Mouse (Mus musculus) myocyte (in vitro differentiated cells): Measurements from ENCODE around the gene Gm20388. TPM values are rescaled to one million over a fixed set of nuclear protein-coding genes. Genes with fewer than 3 reads are reported as not detected.

Experiments used
- H3K27me3 ChIP-seq: one replicate; pipeline ENCODE4 v1.6.1; 2011; ENCODE audit not compliant: control insufficient read depth, insufficient read depth, insufficient read length
- H3K36me3 ChIP-seq: one replicate; pipeline ENCODE4 v1.6.1; 2011; ENCODE audit not compliant: control insufficient read depth, insufficient read depth
- H3K4me2 ChIP-seq: one replicate; pipeline ENCODE4 v1.6.1; 2011; ENCODE audit warnings: low read depth, control low read depth
- H3K4me3 ChIP-seq: one replicate; pipeline ENCODE4 v1.5.1; 2011; ENCODE audit warnings: mild to moderate bottlenecking, control low read depth, moderate library complexity
- H3K79me2 ChIP-seq: one replicate; pipeline ENCODE4 v1.6.1; 2011; ENCODE audit not compliant: control insufficient read depth, insufficient read depth
- H3ac ChIP-seq: one replicate; pipeline ENCODE4 v1.6.1; 2011; ENCODE audit not compliant: control insufficient read depth, insufficient read length
- CEBPB ChIP-seq: IDR thresholded peaks from 2 replicates; pipeline ENCODE4 v1.6.1; 2011; ENCODE audit warnings: mild to moderate bottlenecking, moderate library complexity; ENCODE audit not compliant: poor library complexity, insufficient read depth, severe bottlenecking
- E2F4 ChIP-seq: IDR thresholded peaks from one replicate; pipeline ENCODE4 v1.6.1; 2011; ENCODE audit warnings: mild to moderate bottlenecking, control low read depth, moderate library complexity; ENCODE audit not compliant: insufficient read depth
- MAX ChIP-seq: IDR thresholded peaks from one replicate; pipeline ENCODE4 v1.6.1; 2011; ENCODE audit warnings: low read depth, mild to moderate bottlenecking, control low read depth
- MYOD1 ChIP-seq, 3 experiments: IDR thresholded peaks; one replicate each; pipeline ENCODE4 v1.6.1; 2011; ENCODE audit warnings: control low read depth in 2 of 3, low read depth in 2 of 3, mild to moderate bottlenecking in 2 of 3, moderate library complexity in 1 of 3; ENCODE audit not compliant: insufficient read length in 2 of 3, control insufficient read depth in 1 of 3
- MYOG ChIP-seq, 3 experiments: IDR thresholded peaks; one replicate each; pipeline ENCODE4 v1.6.1; 2011; ENCODE audit warnings: control low read depth in 2 of 3, low read depth in 2 of 3, mild to moderate bottlenecking in 2 of 3; ENCODE audit not compliant: insufficient read length in 2 of 3, control insufficient read depth in 1 of 3, insufficient read depth in 1 of 3
- POLR2A ChIP-seq: IDR thresholded peaks from one replicate; pipeline ENCODE4 v1.6.1; 2011; ENCODE audit warnings: low read depth, mild to moderate bottlenecking, control low read depth, moderate library complexity; ENCODE audit not compliant: insufficient read length
- POLR2AphosphoS2 ChIP-seq: IDR thresholded peaks from one replicate; pipeline ENCODE4 v1.6.1; 2011; ENCODE audit warnings: low read depth, control low read depth; ENCODE audit not compliant: insufficient read length
- REST ChIP-seq: IDR thresholded peaks from one replicate; pipeline ENCODE4 v1.6.1; 2011; ENCODE audit warnings: mild to moderate bottlenecking, control low read depth, moderate library complexity; ENCODE audit not compliant: insufficient read depth, insufficient read length
- SRF ChIP-seq: IDR thresholded peaks from one replicate; pipeline ENCODE4 v1.6.1; 2011; ENCODE audit warnings: low read depth; ENCODE audit not compliant: control insufficient read depth, insufficient read length
- TCF12 ChIP-seq: IDR thresholded peaks from one replicate; pipeline ENCODE4 v1.6.1; 2011; ENCODE audit warnings: mild to moderate bottlenecking, control low read depth; ENCODE audit not compliant: poor library complexity, insufficient read depth, severe bottlenecking
- TCF3 ChIP-seq: IDR thresholded peaks from one replicate; pipeline ENCODE4 v1.6.1; 2011; ENCODE audit warnings: low read depth, control low read depth; ENCODE audit not compliant: insufficient read length
- USF1 ChIP-seq: IDR thresholded peaks from one replicate; pipeline ENCODE4 v1.6.1; 2011; ENCODE audit warnings: low read depth, mild to moderate bottlenecking, control low read depth, moderate library complexity
- polyA plus RNA-seq: library from polyadenylated mRNA; unstranded; fragments of >200 nt; fragmentation: generic; extraction: Trizol; gene quantifications from one replicate; pipeline ENCODE4 v1.2.1, GENCODE M21; 2012; ENCODE audit warnings: missing spikeins

Gm20388 gene
- polyA plus RNA-seq, 1 experiment: 15.3 TPM

GRCm38 (mm10) chr8:121082218-121083092 lies 1171.8 kb downstream of the Gm20388 start:
- H3K4me3 ChIP-seq: no peak overlapping the region
- H3ac ChIP-seq: no peak overlapping the region
- TF ChIP-seq MYOD1 (IDR thresholded peaks at IDR 0.05; ENCODE audit: control insufficient read depth in 1 of 3, insufficient read length in 2 of 3, low read depth in 2 of 3) (no peak), E2F4 (no peak), SRF (no peak), CEBPB (no peak), MAX (no peak), POLR2A (no peak)
- no peak overlapping the region for H3K4me2 ChIP-seq
- peaks cover 89% of the 10 kb centered on the region for H3K27me3 ChIP-seq
- H3K36me3 ChIP-seq: no peaks in the 10 kb centered on the region
- H3K79me2 ChIP-seq: no peaks in the 10 kb centered on the region

GRCm38 (mm10) chr8:121083093-121083935 lies 1172.7 kb downstream of the Gm20388 start:
- H3K4me2 ChIP-seq: peak overlapping the region; percentile 65
- no peaks in the 10 kb centered on the region for H3K79me2 ChIP-seq
- TF ChIP-seq MAX (no peak), E2F4 (no peak), CEBPB (no peak), MYOD1 (IDR thresholded peaks at IDR 0.05; ENCODE audit: control insufficient read depth in 1 of 3, insufficient read length in 2 of 3, low read depth in 2 of 3) (no peak), POLR2A (no peak), MYOG (IDR thresholded peaks at IDR 0.05; ENCODE audit: control insufficient read depth in 1 of 3, insufficient read depth in 1 of 3, insufficient read length in 2 of 3, low read depth in 2 of 3) (no peak), TCF12 (no peak), POLR2AphosphoS2 (no peak), SRF (no peak), REST (no peak), TCF3 (no peak), USF1 (no peak)
- no peaks in the 10 kb centered on the region for H3K36me3 ChIP-seq
- H3K27me3 ChIP-seq: peaks cover 86% of the 10 kb centered on the region
- H3ac ChIP-seq: no peak overlapping the region
- H3K4me3 ChIP-seq: no peak overlapping the region

GRCm38 (mm10) chr8:121083936-121084209 lies 1173.2 kb downstream of the Gm20388 start:
- Histone ChIP-seq H3K79me2 (no peaks in the 10 kb centered on the region), H3K4me2 (peak overlapping the region; percentile 65), H3K4me3 (no peak overlapping the region), H3K27me3 (peaks cover 86% of the 10 kb centered on the region), H3K36me3 (no peaks in the 10 kb centered on the region), H3ac (no peak overlapping the region)
- TF ChIP-seq POLR2A: no peak
- TF ChIP-seq MAX: no peak
- no peak for TF ChIP-seq USF1
- no peak for TF ChIP-seq SRF
- TF ChIP-seq TCF3: no peak
- no peak for TF ChIP-seq POLR2AphosphoS2
- no peak for TF ChIP-seq TCF12
- no peak for TF ChIP-seq REST

- H3K79me2 ChIP-seq: no peaks in the 10 kb centered on the region
- H3K36me3 ChIP-seq: no peaks in the 10 kb centered on the region
- H3ac ChIP-seq: no peak within 1 kb of the TSS
- peak within 1 kb of the TSS; percentile 65 for H3K4me2 ChIP-seq
- H3K4me3 ChIP-seq: no peak within 1 kb of the TSS
- TF ChIP-seq TCF12 (no peak), MAX (no peak), USF1 (no peak), E2F4 (no peak), SRF (no peak), MYOD1 (IDR thresholded peaks at IDR 0.05; ENCODE audit: control insufficient read depth in 1 of 3, insufficient read length in 2 of 3, low read depth in 2 of 3) (no peak), POLR2AphosphoS2 (no peak), TCF3 (no peak), POLR2A (no peak), REST (no peak), CEBPB (no peak), MYOG (IDR thresholded peaks at IDR 0.05; ENCODE audit: control insufficient read depth in 1 of 3, insufficient read depth in 1 of 3, insufficient read length in 2 of 3, low read depth in 2 of 3) (no peak)
- H3K27me3 ChIP-seq: peaks cover 91% of the 10 kb centered on the region
These were observed 1173.7 kb downstream of the Gm20388 start, which contains the start of gene Foxf1 for GRCm38 (mm10) chr8:121084210-121084951. TSS of gene Foxf1 (plus strand) at chr8:121084386.
